Mouse (Mus musculus) forebrain, embryonic 12.5 days (tissue): Measurements from ENCODE around the gene Sec63. TPM values are rescaled to one million over a fixed set of nuclear protein-coding genes. Genes with fewer than 3 reads are reported as not detected.

Experiments
- ATAC-seq: fragments of 200-750 bp; cut with Nextera tagmentation; 2 replicates; pipeline ENCODE4 v1.8.0; 2017; ENCODE audit warnings: moderate TSS enrichment; ENCODE audit not compliant: low FRiP score
- H3K27ac ChIP-seq: fragments of 300-500 bp; sonication (generic); 2 replicates; pipeline ENCODE4 v1.5.1; 2016; ENCODE audit warnings: mild to moderate bottlenecking
- H3K27me3 ChIP-seq: fragments of 300-500 bp; sonication (generic); 2 replicates; pipeline ENCODE4 v1.6.1; 2016; ENCODE audit warnings: mild to moderate bottlenecking
- H3K36me3 ChIP-seq: fragments of 300-500 bp; sonication (generic); replicated peaks from 2 replicates; pipeline ENCODE4 v1.6.1; 2016; ENCODE audit warnings: mild to moderate bottlenecking
- H3K4me1 ChIP-seq: fragments of 300-500 bp; sonication (generic); 2 replicates; pipeline ENCODE4 v1.6.1; 2016
- H3K4me2 ChIP-seq: fragments of 300-500 bp; sonication (generic); 2 replicates; pipeline ENCODE4 v1.6.1; 2016; ENCODE audit warnings: mild to moderate bottlenecking, moderate library complexity
- H3K4me3 ChIP-seq: fragments of 300-500 bp; sonication (generic); replicated peaks from 2 replicates; pipeline ENCODE4 v1.5.1; 2016; ENCODE audit warnings: mild to moderate bottlenecking
- H3K9ac ChIP-seq: fragments of 300-500 bp; sonication (generic); 2 replicates; pipeline ENCODE4 v1.6.1; 2016; ENCODE audit warnings: mild to moderate bottlenecking
- H3K9me3 ChIP-seq: fragments of 300-500 bp; sonication (generic); 2 replicates; pipeline ENCODE4 v1.6.1; 2016
- WGBS: fragments of 180-500 bp; shearing (Covaris S2); methylation state at CpG from one replicate; pipeline ENCODE4 v1.1.7; 2016; 5-methylcytosine and 5-hydroxymethylcytosine counted together
- polyA plus RNA-seq: library from polyadenylated mRNA; unstranded; fragments of >200 nt; fragmentation: Nextera tagmentation; extraction: Ambion mirVana; gene quantifications from 2 replicates; pipeline ENCODE4 v1.2.1, GENCODE M21; 2016

The Sec63 gene
- polyA plus RNA-seq: 34.6 and 35.4 TPM in 2 replicates

DNA sequence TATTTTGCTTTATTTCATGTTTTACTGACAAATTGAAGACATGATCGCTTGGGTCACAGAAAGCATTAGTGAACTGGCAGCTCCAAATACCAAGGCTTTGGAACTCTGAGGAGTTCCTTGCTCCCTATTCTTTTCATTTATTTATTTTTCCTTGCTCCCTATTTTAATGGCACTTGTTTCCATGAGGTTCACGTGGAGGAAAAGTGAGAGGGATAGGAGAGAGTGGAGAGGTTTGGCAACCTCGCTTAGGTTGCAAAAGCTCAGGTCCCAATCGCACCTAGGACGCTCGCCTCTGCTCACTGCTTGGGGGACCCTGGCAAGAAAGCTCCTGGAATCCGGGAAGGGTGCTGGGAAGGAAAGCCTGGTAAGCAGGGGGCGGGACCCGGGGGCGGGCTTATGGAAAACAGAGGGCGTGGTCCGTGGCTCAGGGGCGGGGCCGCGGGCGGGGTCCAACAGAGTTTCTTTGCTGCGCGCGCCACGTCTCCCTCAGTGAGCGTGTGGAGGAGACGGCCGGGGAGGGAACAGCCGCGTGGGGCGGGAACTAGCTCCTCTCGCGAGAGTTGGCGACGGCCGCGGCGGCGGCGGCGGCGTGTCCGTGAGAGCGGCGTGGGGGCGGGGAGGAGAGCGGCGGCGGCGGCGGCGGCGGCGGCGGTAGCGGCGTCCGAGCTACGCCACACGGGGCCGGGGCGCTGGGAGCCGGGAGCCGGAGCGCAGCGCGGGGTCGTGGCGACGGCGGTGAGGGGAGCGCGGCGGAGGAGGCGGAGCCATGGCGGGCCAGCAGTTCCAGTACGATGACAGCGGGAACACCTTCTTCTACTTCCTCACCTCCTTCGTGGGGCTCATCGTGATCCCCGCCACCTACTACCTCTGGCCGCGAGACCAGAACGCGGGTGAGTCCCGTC is at the start of gene Sec63:
Gene Sec63, plus strand, starts transcription at position 498 of the 902 bp plus-strand sequence.
- H3K4me2 ChIP-seq: peak within 1 kb of the TSS; percentile 71
- H3K27me3 ChIP-seq: no peaks in the 10 kb centered on the region
- H3K4me3 ChIP-seq: peak within 1 kb of the TSS; percentile 98
- no peaks in the 10 kb centered on the region for H3K36me3 ChIP-seq
- no peaks in the 10 kb centered on the region for H3K9me3 ChIP-seq
- peak; percentile 97 for ATAC-seq
- under 1% methylated on average over 25 of the region's 81 CpGs for WGBS
- H3K27ac ChIP-seq: peak within 1 kb of the TSS; percentile 94
- H3K4me1 ChIP-seq: peaks cover 28% of the 10 kb centered on the region
- H3K9ac ChIP-seq: peak within 1 kb of the TSS; percentile 99

DNA sequence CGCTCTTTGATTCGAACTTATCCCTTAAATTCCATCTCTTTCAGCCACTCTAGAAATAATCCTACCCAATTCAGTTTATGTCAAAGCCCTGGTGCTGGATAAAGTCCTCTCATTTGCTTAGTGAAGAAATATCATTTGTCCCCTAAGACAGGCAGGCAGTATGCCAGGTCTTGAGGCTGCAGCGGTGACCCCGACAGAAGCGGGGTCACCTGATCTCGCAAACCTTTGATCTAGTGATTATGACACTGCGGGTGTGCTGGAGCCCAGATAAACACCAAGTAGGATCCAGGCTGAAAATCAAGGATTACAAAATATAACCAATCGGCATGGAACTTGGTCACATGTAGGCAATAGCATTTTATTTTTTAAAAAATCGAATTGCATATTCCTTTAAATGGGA is 46.6 kb upstream of the Sec63 start:
- H3K4me1 ChIP-seq: peaks cover 19% of the 10 kb centered on the region
- H3K27me3 ChIP-seq: peaks cover 14% of the 10 kb centered on the region; the same call in 1 of the 2 replicates
- no peak overlapping the region for H3K27ac ChIP-seq
- no peaks in the 10 kb centered on the region for H3K9me3 ChIP-seq
- no peak overlapping the region for H3K9ac ChIP-seq
- H3K36me3 ChIP-seq: no peaks in the 10 kb centered on the region
- ATAC-seq: no peak
- H3K4me3 ChIP-seq: no peak overlapping the region
- WGBS: 8% methylated on average over 9 of the region's 9 CpGs
- peak overlapping the region; percentile 46 for H3K4me2 ChIP-seq

DNA sequence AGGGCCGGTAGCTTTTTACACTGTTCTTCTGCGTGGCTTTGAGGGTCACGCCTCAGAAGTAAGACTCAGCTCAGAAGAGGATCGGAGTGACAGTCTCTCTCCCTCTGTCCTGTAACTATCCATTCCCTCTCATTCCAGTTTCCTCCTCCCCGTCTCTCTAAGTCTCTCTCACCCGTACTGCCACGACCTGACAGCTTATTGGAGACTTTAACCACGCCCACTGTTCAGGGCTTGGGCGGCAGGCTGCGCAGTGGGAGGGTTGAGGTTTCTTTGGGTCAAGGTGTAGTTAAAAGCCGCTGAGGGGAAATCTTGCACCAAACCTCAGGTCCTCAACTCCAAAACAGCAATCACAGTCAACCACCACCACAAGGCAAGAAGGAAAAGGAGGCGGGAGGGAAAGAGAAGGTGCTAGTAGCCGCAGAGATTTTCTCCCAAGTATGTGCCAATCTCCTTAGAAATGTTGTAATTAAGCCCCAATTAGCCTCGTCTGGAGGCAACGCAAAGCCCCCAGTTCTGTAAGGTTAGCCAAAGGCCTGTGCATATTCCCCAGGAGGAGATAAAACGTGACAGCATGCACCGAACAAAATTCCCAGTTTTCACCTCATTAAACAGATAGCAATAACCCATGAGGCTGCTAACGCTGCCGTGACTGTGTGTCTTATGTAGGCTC is 45.8 kb upstream of the Sec63 start:
- Histone ChIP-seq H3K27me3 (peaks cover 14% of the 10 kb centered on the region; the same call in 1 of the 2 replicates), H3K4me1 (peaks cover 19% of the 10 kb centered on the region), H3K9me3 (no peaks in the 10 kb centered on the region), H3K9ac (no peak overlapping the region; the same call in 1 of the 2 replicates), H3K27ac (no peak overlapping the region), H3K36me3 (no peaks in the 10 kb centered on the region), H3K4me2 (peak overlapping the region; percentile 46), H3K4me3 (peak overlapping the region; percentile 0; the same call in 1 of the 2 replicates)
- 9% methylated on average over 19 of the region's 19 CpGs for WGBS
- peak; percentile 53; the same call in 1 of the 2 replicates for ATAC-seq

- no peak overlapping the region for H3K9ac ChIP-seq
- no peak for ATAC-seq
- H3K4me1 ChIP-seq: no peaks in the 10 kb centered on the region; the same call in 1 of the 2 replicates
- H3K9me3 ChIP-seq: no peaks in the 10 kb centered on the region
- no peak overlapping the region for H3K4me2 ChIP-seq
- no peak overlapping the region for H3K27ac ChIP-seq
- no peak overlapping the region for H3K4me3 ChIP-seq
- WGBS: 94% methylated on average over 5 of the region's 5 CpGs
- no peaks in the 10 kb centered on the region for H3K36me3 ChIP-seq
- peaks cover 14% of the 10 kb centered on the region; the same call in 1 of the 2 replicates for H3K27me3 ChIP-seq
Measured at GRCm38 (mm10) chr10:42722116-42722515, 39.2 kb upstream of the Sec63 start.

DNA sequence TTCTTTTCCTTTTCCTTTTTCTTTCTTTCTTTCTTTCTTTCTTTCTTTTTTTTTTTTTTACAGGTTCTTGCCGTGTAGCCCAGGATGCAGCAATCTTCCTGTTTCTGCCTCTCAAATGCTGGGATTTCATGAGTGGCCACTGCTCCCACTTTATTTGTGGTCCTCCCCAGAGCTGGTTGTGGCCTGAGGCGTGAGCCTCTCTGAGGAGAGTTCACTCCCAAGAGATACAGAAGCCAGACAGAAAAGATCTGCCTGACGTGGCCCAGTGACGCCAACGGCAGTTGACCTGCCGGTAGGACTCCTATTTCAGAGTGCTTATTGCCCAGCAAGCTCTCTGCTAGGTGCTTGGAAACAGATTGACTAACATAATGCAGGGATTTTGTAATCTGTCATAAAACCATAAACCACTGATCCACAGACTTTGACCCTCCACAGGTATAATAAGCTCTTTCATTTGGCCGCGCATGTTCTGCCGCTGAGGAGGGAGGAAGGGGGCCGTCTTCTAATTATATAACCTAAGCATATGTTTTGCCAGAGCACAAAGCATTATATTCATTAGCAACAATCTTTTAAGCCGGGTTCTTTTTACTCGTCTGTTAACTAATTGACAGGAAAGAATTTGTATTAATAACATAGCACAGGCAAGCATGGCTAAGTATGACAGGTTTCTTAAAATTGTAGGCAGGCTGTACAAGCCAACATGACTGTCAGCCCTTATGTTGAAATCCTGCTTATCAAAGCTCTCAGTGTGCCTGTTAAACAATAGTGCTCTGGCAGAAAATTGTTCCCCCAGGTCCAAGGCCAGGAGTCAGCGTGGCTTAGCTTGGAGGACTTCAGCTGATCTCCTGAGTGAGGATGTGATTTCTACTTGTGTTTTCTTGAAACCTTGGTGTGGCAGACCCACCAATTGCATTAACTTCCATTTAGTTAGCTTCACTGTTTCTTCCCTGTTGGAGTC is 37.7 kb upstream of the Sec63 start:
- 53% methylated on average over 13 of the region's 13 CpGs for WGBS
- H3K4me2 ChIP-seq: no peak overlapping the region
- no peak overlapping the region for H3K9ac ChIP-seq
- no peaks in the 10 kb centered on the region; the same call in 1 of the 2 replicates for H3K4me1 ChIP-seq
- ATAC-seq: no peak
- H3K27ac ChIP-seq: no peak overlapping the region
- H3K9me3 ChIP-seq: no peaks in the 10 kb centered on the region
- H3K27me3 ChIP-seq: peaks cover 14% of the 10 kb centered on the region; the same call in 1 of the 2 replicates
- H3K36me3 ChIP-seq: no peaks in the 10 kb centered on the region
- no peak overlapping the region for H3K4me3 ChIP-seq

DNA sequence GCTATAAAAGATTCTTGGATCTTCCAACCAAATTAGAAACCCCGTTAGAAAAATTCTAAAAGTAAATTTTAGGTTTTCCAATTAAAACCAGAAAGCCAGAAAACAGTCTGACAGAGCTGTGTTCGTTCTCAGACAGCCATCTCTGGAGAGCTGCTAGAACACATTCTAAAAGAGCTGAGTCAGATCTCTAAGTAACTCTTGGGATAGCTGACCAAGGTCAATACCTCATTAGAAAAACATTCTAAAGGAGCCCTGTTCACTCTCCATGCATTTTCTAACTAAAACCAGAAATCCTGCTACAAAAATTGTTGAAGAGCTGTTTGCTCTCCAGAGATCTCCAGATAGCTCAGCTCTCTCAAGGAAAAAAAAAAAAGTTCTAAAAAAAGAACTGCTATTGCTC is 31.7 kb upstream of the Sec63 start:
- no peak for ATAC-seq
- 0 out of 2 replicates have a peak, but pooled peaks cover 3% of the 10 kb centered on the region for H3K27me3 ChIP-seq
- H3K36me3 ChIP-seq: no peaks in the 10 kb centered on the region
- H3K9ac ChIP-seq: no peak overlapping the region
- no peak overlapping the region for H3K4me3 ChIP-seq
- H3K9me3 ChIP-seq: no peaks in the 10 kb centered on the region
- H3K4me2 ChIP-seq: no peak overlapping the region
- WGBS: 85% methylated on average over 2 of the region's 2 CpGs
- no peaks in the 10 kb centered on the region for H3K4me1 ChIP-seq
- H3K27ac ChIP-seq: no peak overlapping the region

DNA sequence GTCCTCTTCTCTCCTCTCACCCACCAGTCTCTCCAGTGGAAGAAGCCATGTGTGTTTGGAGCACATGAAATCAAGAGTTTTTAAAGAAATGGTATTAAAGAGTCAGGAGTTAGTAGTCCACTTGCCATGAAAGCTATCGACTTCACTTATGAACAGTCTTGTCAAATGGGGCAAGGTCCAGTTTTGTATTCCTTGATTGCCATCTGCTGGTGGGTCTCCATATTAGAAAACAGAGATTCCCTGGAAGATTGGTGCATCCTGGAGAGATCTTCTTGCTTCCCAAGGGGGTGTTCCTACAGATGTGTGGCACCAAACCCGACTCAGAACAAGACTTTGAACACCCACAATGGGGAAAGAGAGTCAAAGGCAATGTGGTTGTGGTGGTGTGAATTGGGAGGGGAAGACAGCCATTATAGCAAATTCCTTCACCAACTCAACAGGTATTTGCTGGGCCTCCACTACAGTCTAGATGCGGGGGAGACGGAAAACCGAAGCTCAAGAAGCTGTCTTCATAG is 26.7 kb upstream of the Sec63 start:
- H3K36me3 ChIP-seq: no peaks in the 10 kb centered on the region
- 64% methylated on average over 5 of the region's 5 CpGs for WGBS

GRCm38 (mm10) chr10:42751813-42752212 is 9.5 kb upstream of the Sec63 start:
- 81% methylated on average over 10 of the region's 10 CpGs for WGBS
- no peak overlapping the region for H3K4me2 ChIP-seq

More for the DNA sequence above, 26.7 kb upstream of the Sec63 start:
- Histone ChIP-seq H3K9me3 (no peaks in the 10 kb centered on the region), H3K9ac (no peak overlapping the region), H3K27ac (no peak overlapping the region), H3K4me3 (no peak overlapping the region), H3K4me2 (no peak overlapping the region), H3K4me1 (no peaks in the 10 kb centered on the region), H3K27me3 (no peaks in the 10 kb centered on the region)
- no peak for ATAC-seq

DNA sequence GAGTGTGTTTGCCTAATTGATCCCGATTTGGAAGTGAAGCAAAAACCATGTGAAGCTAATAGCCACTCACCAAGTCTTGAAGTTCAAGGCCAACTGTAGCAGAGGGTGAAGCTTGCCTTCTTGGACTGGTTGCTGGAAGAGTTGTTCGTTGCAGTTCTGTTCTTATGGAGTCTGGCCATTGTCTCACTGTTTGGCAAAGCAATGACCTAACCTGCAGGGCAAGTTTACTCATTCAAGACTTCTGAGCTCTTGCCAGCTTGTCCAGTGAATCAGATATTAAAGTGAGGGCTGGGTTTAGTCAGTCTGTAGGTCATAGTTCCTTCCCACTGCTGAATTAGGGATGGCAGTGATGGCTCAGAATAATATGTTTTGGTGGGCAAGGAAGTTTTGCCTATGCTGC is 7.0 kb upstream of the Sec63 start:
- no peak for ATAC-seq
- Histone ChIP-seq H3K9ac (no peak overlapping the region), H3K36me3 (no peaks in the 10 kb centered on the region), H3K9me3 (no peaks in the 10 kb centered on the region), H3K27ac (no peak overlapping the region), H3K4me2 (no peak overlapping the region), H3K27me3 (no peaks in the 10 kb centered on the region), H3K4me1 (no peaks in the 10 kb centered on the region), H3K4me3 (no peak overlapping the region)
- WGBS: 75% methylated on average over 2 of the region's 2 CpGs

More at GRCm38 (mm10) chr10:42751813-42752212, 9.5 kb upstream of the Sec63 start:
- H3K4me1 ChIP-seq: no peaks in the 10 kb centered on the region
- no peaks in the 10 kb centered on the region for H3K27me3 ChIP-seq
- no peaks in the 10 kb centered on the region for H3K9me3 ChIP-seq
- no peak overlapping the region for H3K9ac ChIP-seq
- H3K27ac ChIP-seq: no peak overlapping the region
- no peak overlapping the region for H3K4me3 ChIP-seq
- H3K36me3 ChIP-seq: no peaks in the 10 kb centered on the region
- no peak for ATAC-seq

GRCm38 (mm10) chr10:42759741-42760140 is 1.6 kb upstream of the Sec63 start:
- no peak overlapping the region for H3K4me3 ChIP-seq
- no peaks in the 10 kb centered on the region for H3K9me3 ChIP-seq
- H3K27me3 ChIP-seq: no peaks in the 10 kb centered on the region
- peaks cover 22% of the 10 kb centered on the region for H3K4me1 ChIP-seq
- no peak for ATAC-seq
- 88% methylated on average over 4 of the region's 4 CpGs for WGBS
- H3K27ac ChIP-seq: no peak overlapping the region
- H3K36me3 ChIP-seq: no peaks in the 10 kb centered on the region
- H3K9ac ChIP-seq: no peak overlapping the region
- no peak overlapping the region for H3K4me2 ChIP-seq

- WGBS: 63% methylated on average over 8 of the region's 8 CpGs
- Histone ChIP-seq H3K9ac (no peak overlapping the region), H3K36me3 (no peaks in the 10 kb centered on the region), H3K9me3 (no peaks in the 10 kb centered on the region), H3K4me2 (no peak overlapping the region), H3K4me1 (peaks cover 26% of the 10 kb centered on the region), H3K27me3 (no peaks in the 10 kb centered on the region), H3K4me3 (no peak overlapping the region), H3K27ac (no peak overlapping the region)
- no peak for ATAC-seq
Measured at GRCm38 (mm10) chr10:42760329-42760728, 967 bp upstream of the Sec63 start.
